Mouse (Mus musculus) thymus, postnatal 14 days (tissue): ENCODE measurements around the gene Txndc11.

Experiments
- DNase-seq: peaks from one replicate; pipeline ENCODE4 v3.0.0; 2021

Gene Txndc11

DNA sequence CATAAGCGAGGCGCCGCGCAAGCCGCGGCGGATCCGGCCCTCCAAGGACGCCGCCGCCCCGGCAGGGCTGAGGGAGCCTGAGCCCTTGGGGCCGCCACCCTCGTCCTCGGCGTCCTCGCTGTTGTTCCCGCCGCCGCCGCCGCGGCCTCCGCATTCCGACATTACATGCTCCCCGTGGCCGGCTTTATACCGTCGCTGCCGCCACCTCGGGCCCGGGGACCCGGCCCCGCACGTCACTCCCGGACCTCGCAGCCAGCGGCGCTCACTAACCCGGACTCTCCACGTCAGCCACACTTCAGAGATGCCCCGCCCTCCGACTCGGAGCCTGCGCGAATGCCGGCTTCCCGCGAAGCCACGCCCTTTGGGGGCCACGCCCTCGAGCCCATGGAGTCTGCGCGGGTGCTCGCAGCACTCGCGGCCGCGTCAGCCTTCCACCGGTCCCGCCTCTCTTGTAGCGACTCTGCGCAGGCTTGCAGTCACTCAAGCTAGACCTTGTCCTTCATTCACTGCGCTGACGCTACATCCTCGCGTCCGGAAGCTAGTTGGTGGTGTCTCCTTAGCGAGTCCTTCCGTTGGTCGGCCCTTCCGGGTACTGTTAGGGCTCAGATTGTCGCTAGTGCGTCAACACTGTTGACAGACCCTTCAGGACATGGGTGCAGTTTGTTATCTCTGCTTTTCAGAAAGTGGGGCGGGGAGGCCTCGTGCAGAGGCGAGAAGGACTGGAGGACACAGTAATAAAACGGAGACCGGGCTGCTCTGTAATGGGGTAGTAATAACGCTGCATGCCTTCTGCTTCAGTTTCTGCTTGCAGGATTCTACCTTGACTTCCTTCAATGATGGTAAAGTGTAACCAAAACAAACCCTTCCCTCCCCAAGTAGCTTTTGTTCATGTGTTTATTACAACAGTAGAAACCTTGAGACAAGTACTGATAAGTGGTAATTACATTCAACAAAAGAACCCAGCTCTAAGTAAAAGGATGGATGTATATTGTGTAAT, at the start of gene Txndc11:
Gene Txndc11, minus strand, starts transcription at position 303 of the 997 bp plus-strand sequence.
- peak; percentile 100 for DNase-seq

GRCm38 (mm10) chr16:11177404-11177803, 43.0 kb upstream of the Txndc11 start:
- DNase-seq = no peak

DNA sequence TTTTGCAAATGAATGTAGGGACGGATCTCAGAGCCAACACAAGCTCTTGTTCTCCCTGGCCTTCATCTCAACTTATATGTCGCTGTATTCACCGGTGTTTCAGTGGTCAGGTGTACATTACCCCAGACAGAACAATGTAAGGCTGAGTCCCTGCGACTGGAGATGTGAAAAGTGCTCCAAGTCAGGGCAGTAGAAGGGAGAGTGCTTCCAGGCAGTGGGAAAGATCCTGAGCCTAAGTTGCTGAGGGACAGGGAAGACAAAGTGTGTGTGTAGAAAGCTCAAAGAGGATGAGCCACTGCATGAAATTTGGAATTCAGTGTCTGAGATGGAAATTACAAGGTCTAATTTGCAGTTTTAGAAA, 42.4 kb upstream of the Txndc11 start:
- no peak for DNase-seq

GRCm38 (mm10) chr16:11176208-11176883, 41.9 kb upstream of the Txndc11 start, which contains the start of gene Zc3h7a:
TSS of gene Zc3h7a (minus strand) at chr16:11176393.
- DNase-seq = peak; percentile 93

DNA sequence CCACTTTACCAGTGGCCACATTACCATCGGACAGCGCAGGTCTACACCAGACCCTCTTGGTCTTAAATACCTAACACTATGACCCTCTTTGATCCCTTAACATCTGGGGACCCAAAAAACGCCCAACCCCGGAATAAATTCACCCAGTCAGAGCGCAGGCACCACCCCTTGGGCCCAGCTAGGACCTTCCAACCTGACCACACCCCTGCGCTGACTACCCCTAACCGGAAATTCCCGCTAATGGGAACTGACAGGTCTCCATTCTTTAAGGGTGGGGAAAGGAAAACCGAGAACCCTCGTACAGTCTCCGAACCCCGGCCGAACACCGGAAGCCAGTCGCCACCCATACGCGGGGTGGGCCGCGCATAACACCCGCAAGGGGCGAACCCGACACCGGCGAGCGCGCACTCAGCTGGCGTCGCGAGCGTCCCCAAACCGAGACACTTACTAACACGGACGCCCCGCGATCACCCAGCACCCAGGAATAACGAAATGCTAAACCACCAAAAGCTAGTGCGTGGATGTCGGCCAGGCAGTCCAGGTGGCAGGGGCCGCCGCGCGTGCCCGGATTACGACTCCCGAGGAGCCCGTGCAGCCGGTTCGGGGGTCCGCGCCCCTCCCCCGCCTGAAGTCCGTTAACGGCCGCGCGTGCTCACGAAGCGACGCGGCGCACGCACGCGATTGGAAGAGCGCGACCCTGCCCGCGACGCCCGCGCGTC, 41.2 kb upstream of the Txndc11 start:
- DNase-seq = no peak

DNA sequence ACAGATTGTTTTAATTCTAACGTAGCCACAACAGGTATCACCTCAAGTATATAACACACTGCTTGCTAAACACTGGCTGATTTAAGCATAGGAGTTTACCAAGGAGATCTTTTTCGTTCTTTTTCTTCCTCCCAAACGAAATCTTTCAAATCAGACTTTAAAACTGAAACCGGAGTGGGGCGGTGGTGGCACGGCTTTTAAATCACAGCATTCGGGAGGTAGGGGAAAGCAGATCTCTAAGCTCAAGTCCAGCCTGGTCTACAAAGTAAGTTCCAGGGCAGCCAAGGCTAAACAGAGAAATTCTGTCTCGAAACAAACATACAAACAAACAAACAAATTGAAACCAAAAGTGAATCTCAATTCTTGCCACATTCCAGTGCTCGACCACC, 40.6 kb upstream of the Txndc11 start:
- DNase-seq = no peak

- DNase-seq = peak; percentile 63
Measured at GRCm38 (mm10) chr16:11174671-11175081, 40.2 kb upstream of the Txndc11 start.

- no peak for DNase-seq
Measured at GRCm38 (mm10) chr16:11171679-11172078, 37.2 kb upstream of the Txndc11 start.

DNA sequence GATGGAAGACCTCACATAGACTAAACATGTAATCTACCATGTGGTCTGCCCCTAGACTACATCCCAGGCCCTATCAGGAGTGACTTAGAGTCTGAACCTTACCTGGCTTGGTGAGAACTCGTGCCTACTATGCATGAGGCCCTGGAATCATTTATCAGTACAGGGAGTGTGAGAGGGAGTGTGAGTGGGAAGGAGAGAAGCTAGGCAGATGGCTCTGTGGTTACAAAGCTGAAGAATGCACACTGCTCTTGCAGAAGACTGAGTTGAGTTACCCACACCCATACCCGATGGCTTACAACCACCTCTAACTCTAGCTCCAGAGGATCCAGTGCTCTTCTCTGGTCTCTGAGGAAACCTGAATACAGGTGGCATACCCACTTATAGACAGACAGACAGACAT, 32.0 kb upstream of the Txndc11 start:
- no peak for DNase-seq

DNA sequence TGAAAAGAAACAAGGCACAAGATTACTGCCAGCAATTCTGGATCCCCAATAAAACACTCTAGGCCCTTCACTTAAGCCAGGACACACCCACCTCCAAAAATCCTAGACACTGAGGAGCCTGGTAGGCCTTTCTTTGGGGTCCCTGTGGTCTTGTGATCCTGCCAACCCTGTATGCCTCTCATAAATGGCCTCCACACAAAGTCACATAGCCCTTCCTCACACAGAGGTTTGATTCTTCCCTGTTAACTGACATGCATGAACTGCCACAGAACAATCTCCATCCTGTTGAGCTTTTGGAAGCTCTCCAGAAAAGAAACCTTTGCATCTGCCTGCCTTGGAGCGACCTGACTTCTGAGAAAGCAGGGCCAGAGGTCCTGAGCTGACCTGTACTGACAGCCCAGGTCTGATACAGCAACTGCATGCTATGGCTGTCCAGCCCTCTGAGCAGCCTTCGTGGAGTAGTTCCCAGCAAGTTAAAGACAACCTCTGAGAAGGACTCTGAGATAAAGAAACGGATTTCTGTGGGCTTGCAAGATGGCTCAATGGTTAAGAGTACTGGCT, 30.3 kb upstream of the Txndc11 start:
- no peak for DNase-seq

DNA sequence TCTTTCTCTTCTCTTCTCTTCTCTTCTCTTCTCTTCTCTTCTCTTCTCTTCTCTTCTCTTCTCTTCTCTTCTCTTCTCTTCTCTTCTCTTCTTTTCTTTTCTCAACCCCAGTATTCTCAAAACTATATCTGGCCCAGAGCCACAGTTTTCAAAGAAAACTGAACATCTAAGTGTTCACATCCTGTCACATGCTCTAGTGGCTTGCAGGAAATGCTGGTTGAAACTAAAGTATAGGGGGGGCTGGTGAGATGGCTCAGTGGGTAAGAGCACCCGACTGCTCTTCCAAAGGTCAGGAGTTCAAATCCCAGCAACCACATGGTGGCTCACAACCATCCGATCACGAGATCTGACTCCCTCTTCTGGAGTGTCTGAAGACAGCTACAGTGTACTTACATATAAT, 23.3 kb upstream of the Txndc11 start:
- DNase-seq = peak; percentile 78

GRCm38 (mm10) chr16:11154500-11154899, 20.1 kb upstream of the Txndc11 start:
- DNase-seq = peak; percentile 21

DNA sequence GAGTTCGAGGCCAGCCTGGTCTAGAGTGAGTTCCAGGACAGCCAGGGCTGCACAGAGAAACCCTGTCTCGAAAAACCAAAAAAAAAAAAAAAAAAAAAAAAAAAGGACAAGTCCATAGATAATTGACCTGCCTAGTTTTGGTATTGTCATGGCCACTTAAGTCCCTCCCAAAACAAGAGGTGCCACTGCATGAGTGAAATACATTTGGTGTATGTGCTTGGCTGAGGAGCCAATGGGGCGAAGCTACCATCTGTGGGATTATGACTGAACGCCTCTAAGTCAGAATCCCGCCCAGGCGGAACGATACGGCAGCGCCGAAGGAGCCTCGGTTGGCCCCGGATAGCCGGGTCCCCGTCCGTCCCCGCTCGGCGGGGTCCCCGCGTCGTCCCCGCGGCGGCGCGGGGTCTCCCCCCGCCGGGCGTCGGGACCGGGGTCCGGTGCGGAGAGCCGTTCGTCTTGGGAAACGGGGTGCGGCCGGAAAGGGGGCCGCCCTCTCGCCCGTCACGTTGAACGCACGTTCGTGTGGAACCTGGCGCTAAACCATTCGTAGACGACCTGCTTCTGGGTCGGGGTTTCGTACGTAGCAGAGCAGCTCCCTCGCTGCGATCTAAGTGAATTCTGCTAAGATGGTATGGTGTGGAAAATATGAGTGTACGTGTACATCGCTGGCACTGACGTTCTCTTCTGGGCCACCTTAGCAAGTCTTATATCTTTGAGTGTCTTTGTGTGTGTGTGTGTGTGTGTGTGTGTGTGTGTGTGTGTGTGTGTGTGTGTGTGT, 9.4 kb upstream of the Txndc11 start:
- DNase-seq = peak; percentile 99

- no peak for DNase-seq
Measured at GRCm38 (mm10) chr16:11133476-11134347, 738 bp downstream of the Txndc11 start.

DNA sequence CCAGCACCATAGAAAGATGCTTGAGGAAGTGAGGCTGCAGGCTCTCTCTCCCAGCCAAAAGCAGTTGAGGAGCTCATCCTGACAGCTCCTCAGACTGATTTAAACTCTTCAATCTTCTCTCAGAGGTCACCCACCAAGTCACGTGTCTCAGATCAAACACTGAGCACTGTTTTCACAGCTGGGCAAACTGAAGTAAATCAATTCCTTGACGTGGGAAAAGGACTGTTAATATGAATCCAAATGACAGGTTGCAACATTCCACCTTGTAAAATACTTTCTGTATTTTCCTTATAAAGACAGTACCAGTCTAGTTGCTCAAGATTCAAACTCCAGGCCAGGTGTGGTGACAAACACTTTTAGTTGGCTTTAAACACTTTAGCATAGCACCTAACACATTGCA, 1.6 kb downstream of the Txndc11 start:
- no peak for DNase-seq

- DNase-seq = no peak
Measured at GRCm38 (mm10) chr16:11128301-11128700, 6.1 kb downstream of the Txndc11 start.

- no peak for DNase-seq
Measured at GRCm38 (mm10) chr16:11125371-11125770, 9.1 kb downstream of the Txndc11 start.

DNA sequence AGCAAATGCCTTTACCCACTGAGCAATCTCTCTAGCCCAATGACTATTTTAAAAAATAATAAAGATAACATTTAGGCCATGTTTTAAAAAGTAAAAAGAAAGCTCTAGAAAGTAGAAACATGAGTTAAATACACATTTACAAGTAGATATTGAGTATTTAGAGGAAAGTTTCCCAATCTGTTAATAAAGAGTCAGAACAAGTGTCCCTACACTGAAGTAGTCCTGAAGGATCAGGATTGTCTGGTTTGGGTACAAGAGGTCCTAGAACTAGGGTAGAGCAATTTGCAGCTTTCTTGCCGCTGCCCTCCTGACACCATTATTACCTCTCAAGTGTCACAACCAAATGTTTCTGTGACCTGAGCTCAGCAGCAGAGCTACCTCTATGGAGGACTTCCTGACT, 10.3 kb downstream of the Txndc11 start:
- no peak for DNase-seq

DNA sequence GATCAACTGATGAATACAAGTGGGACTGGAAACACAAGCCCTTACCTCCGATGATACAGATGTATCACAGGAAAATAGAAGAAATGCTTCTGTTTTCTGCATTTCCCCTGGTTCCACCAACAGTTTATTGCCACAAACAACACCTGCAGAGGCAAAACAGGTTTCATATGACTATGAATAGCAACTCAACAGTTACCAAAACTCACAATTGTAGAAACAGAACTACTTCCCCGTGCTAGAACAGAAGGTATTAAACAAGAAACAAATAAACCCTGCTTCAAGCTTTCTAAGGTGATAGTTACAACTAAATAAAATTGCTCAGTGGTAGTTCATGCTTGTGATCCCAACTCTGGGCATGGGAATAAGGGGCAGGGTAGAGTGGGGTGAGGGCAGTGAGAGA, 11.8 kb downstream of the Txndc11 start:
- DNase-seq = no peak

GRCm38 (mm10) chr16:11109198-11109740, 25.2 kb downstream of the Txndc11 start:
- DNase-seq = peak; percentile 15

DNA sequence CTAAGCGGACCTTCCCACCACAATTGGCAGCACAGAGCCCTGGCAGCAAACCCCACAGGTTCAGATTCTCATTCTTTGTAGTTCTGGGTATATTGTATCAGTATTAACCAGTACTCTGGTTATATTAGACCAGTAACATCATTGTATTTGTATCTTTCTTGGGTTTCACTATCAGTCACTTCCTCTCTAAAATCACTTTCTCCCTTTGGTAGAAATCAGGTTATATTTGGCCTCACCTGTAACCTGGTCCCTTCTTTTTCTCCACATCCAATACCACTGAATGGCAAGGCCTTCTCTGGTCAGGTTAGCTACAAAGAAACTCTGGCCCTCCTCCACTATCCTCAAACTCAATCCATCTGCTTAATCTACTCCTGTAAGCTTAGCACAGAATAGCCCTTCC, 29.5 kb downstream of the Txndc11 start:
- no peak for DNase-seq
